Mouse (Mus musculus) bone marrow macrophage, adult 2 months (primary cell): Measurements from ENCODE around the gene Acad12. TPM values are rescaled to one million over a fixed set of nuclear protein-coding genes. Genes with fewer than 3 reads are reported as not detected.

Experiments
- H3K27ac ChIP-seq: 2 replicates; pipeline ENCODE4 v1.5.1; 2012; ENCODE audit warnings: low read depth, low read length; ENCODE audit not compliant: insufficient read depth
- H3K4me1 ChIP-seq: 2 replicates; pipeline ENCODE4 v1.6.1; 2012; ENCODE audit warnings: low read length; ENCODE audit not compliant: control insufficient read depth, insufficient read depth
- H3K4me3 ChIP-seq: 2 replicates; pipeline ENCODE4 v1.5.1; 2012; ENCODE audit warnings: mild to moderate bottlenecking, low read length, moderate library complexity; ENCODE audit not compliant: insufficient read depth
- CTCF ChIP-seq: IDR thresholded peaks from 2 replicates; pipeline ENCODE4 v1.5.1; 2012; ENCODE audit warnings: low read depth, mild to moderate bottlenecking, low read length, moderate library complexity
- POLR2A ChIP-seq: IDR thresholded peaks from 2 replicates; pipeline ENCODE4 v1.6.1; 2012; ENCODE audit warnings: mild to moderate bottlenecking, low read depth, low read length, borderline replicate concordance
- polyA plus RNA-seq: library from polyadenylated mRNA; stranded (reverse); fragments of >200 nt; gene quantifications from 2 replicates; pipeline ENCODE4 v1.2.4, GENCODE M21; 2012; ENCODE audit not compliant: missing spikeins, insufficient read depth, insufficient read length

The Acad12 gene
- polyA plus RNA-seq, 1 experiment = 8.6 TPM

GRCm38 (mm10) chr5:121583765-121584501, 34.8 kb downstream of the Acad12 start:
- Histone ChIP-seq H3K27ac (peak overlapping the region; percentile 83), H3K4me3 (peak overlapping the region; percentile 53), H3K4me1 (peaks cover 47% of the 10 kb centered on the region)
- TF ChIP-seq CTCF (no peak), POLR2A (no peak)

- H3K27ac ChIP-seq = no peak overlapping the region
- TF ChIP-seq CTCF = no peak
- TF ChIP-seq POLR2A = no peak
- peaks cover 37% of the 10 kb centered on the region for H3K4me1 ChIP-seq
- no peak overlapping the region for H3K4me3 ChIP-seq
These were observed 36.8 kb downstream of the Acad12 start for GRCm38 (mm10) chr5:121581945-121582344.

DNA sequence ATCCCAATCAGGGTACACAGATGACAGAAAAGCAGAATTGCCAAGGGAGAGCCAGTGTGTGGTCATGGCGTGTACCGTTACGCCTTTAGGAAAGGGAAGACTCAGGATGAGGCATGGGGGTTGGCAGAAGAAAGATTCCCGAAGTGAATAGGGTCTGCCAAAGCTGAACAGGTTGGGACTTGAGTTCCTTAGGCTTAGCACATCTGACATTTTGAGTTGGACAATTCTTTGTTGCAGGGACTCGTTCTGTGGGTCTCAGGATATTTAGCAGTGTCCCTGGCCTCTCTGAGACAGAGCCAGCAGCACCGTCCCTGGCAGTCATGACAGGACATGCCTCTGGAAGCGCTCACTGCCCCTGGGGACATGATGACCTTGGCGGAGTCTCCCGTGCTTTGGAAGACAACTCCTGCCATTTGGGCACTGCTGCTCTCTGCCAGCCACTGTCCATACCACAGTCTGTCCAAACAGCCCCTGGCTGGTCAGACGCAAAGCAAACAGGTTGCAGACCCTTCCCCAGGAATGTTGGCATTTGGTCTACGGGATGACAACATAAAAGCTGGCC, 41.7 kb downstream of the Acad12 start:
- TF ChIP-seq POLR2A = no peak
- no peak overlapping the region for H3K4me3 ChIP-seq
- no peak overlapping the region for H3K27ac ChIP-seq
- H3K4me1 ChIP-seq = peaks cover 3% of the 10 kb centered on the region

- no peak overlapping the region for H3K4me3 ChIP-seq
- H3K4me1 ChIP-seq = no peaks in the 10 kb centered on the region
- H3K27ac ChIP-seq = no peak overlapping the region
- TF ChIP-seq POLR2A (no peak), CTCF (no peak)
These were observed 42.9 kb downstream of the Acad12 start for GRCm38 (mm10) chr5:121575867-121576266.

DNA sequence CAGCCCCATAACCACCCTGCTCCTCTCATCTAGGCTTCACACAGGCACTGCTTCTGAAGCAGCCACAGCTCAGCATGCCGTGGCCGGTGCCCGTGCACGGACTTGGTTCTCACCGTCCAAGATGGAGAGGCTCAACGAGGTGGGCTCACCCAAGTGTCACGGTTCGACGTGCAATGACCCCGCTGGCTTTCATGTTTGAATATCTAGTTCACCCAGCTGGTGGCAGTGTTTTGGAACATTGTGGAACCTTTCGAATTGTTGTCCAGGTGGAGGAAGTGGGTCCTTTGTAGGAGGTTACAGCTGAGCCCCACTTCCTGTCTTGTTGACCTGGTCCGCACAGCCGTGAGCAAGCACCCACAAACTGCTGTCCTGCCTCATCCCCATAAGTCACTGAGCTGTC, 44.6 kb downstream of the Acad12 start:
- H3K4me1 ChIP-seq = no peaks in the 10 kb centered on the region
- no peak overlapping the region for H3K27ac ChIP-seq
- TF ChIP-seq POLR2A (no peak), CTCF (no peak)
- no peak overlapping the region for H3K4me3 ChIP-seq

DNA sequence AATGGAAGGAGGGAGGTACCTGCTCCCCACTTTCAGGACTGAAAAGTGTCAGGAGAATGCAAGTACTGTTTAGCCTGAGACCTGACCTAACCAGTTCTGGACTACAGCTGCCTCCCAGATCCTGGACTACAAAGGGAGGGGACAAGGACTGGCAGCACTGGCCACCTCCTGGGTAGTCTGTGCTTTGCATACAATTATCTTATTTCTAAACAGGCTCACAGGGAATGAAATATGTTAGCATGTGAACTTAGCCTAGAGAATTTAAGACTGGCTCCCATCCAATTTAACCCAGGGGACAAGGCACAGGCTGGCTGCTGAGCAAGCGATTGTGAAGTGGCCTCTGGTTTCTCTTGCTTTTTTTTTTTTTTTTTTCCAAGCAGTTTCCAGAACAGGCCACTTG, 48.0 kb downstream of the Acad12 start:
- no peaks in the 10 kb centered on the region for H3K4me1 ChIP-seq
- no peak for TF ChIP-seq CTCF
- TF ChIP-seq POLR2A = no peak

DNA sequence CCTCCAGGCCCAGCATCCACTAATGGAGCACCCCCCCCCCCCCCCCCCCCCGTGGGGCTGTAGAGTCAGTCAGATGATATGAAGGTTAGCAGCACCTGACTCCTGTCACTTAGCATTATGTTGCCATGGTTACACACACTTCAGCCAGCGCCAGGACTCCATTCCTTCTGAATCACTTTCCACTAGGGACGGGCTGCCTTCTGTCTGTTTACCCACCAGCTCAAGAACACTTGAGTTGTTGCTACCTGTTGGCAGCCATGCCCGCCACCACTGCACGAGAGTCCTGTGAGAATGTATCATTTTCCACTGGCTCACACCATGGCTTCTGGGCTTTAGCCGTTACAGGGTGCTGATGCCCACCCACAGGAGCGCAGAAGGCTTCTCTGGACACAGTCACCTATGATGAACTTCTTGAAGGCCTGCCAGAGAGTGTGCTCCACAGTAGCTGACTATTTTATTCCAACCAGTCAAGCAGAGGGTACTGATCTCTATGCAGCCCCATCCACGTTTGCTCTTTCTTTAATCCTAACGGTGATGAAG, 48.8 kb downstream of the Acad12 start:
- TF ChIP-seq POLR2A = no peak
- Histone ChIP-seq H3K27ac (no peak overlapping the region), H3K4me3 (no peak overlapping the region), H3K4me1 (no peaks in the 10 kb centered on the region)

More for the DNA sequence above, 48.0 kb downstream of the Acad12 start:
- no peak overlapping the region for H3K27ac ChIP-seq
- no peak overlapping the region for H3K4me3 ChIP-seq

- H3K4me1 ChIP-seq = 0 out of 2 replicates have a peak, but pooled peaks cover 3% of the 10 kb centered on the region
- H3K27ac ChIP-seq = no peak overlapping the region
- TF ChIP-seq POLR2A (no peak), CTCF (no peak)
These were observed 52.6 kb downstream of the Acad12 start for GRCm38 (mm10) chr5:121566035-121566681.

GRCm38 (mm10) chr5:121564468-121564895, 54.3 kb downstream of the Acad12 start:
- TF ChIP-seq CTCF (peak; percentile 98), POLR2A (no peak)
- H3K4me3 ChIP-seq = 0 out of 2 replicates have a peak overlapping the region, but pooled peaks have one; percentile 7
- H3K4me1 ChIP-seq = 0 out of 2 replicates have a peak, but pooled peaks cover 3% of the 10 kb centered on the region
- no peak overlapping the region for H3K27ac ChIP-seq

More at GRCm38 (mm10) chr5:121566035-121566681, 52.6 kb downstream of the Acad12 start:
- H3K4me3 ChIP-seq = no peak overlapping the region

DNA sequence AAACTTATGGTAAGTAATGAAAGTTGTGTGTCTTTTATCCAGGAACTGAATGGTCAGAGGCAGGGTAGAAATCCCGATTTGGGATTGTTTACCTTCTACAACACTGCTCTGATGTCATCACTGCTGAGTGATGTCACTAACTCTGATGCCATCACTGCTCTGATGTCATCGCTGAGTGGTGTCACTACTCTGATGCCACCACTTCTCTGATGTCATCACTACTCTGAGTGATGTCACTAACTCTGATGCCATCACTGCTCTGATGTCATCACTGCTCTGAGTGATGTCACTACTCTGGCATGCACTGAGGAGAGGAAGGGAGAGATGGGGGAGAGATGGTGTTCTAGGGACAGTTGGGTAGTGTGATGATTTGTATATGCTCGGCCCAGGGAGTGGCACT, 56.3 kb downstream of the Acad12 start:
- H3K4me3 ChIP-seq = no peak overlapping the region
- 0 out of 2 replicates have a peak, but pooled peaks cover 3% of the 10 kb centered on the region for H3K4me1 ChIP-seq
- TF ChIP-seq CTCF (no peak), POLR2A (no peak)
- no peak overlapping the region for H3K27ac ChIP-seq
